Mouse (Mus musculus) lung, adult 10 weeks (tissue): ENCODE results near the gene Adgrf3. TPM values are rescaled to one million over a fixed set of nuclear protein-coding genes. Genes with fewer than 3 reads are reported as not detected.

Experiments
- polyA plus RNA-seq: library from polyadenylated mRNA; stranded (reverse); fragments of 350-450 nt; fragmentation: Illumina TruSeq; extraction: RNeasy Lipid Tissue Mini Kit (QIAGEN cat#74804); gene quantifications from one replicate; pipeline ENCODE4 v1.2.3, GENCODE M21; 2014; ENCODE audit warnings: low read depth, low replicate concordance; ENCODE audit not compliant: insufficient read depth

Gene Adgrf3
- polyA plus RNA-seq, result 0.07 TPM

DNA sequence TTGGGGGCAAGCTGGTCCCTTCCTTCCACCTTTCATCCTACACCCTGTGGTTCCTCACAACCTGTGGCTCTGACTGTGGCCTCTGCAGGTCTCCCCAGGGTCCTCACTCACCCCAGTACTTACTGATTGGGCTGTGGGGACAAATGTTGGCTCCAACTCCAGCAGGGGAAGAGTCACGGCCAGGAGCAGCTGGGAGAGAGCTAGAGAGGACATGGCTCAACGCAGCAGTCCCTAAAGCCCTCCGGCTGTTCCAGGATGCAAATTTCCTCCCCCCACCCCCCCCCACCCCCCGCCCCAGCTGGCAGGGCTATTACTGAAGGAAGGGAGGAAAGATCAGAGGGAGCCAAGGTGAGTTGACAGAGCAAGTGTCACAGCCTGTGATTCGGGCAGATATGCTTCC, at the start of gene Adgrf3:
Gene Adgrf3 (minus strand): TSS at position 230 of the 400 bp plus-strand sequence.

GRCm38 (mm10) chr5:30232271-30232971, 26.9 kb upstream of the Adgrf3 start, which contains the start of gene Selenoi:
Selenoi (plus strand) TSS chr5:30232581.

GRCm38 (mm10) chr5:30154474-30155394, 50.8 kb downstream of the Adgrf3 start, which contains the start of the genes Hadha and Hadhb:
Hadha (minus strand) TSS chr5:30155162.
Hadhb (plus strand) TSS chr5:30155248.

Other genes with a start within 250 kb of the Adgrf3 start
- gene Il6, start 192.6 kb downstream of the Adgrf3 start, polyA plus RNA-seq, result 0.62 TPM
- gene Tyms, start 132.1 kb downstream of the Adgrf3 start, polyA plus RNA-seq, result 11.4 TPM
- not detected for gene Garem2, start 100.6 kb downstream of the Adgrf3 start, polyA plus RNA-seq
- not detected for gene 3110082J24Rik, start 99.6 kb downstream of the Adgrf3 start, polyA plus RNA-seq
- gene Hadha, start 50.6 kb downstream of the Adgrf3 start, polyA plus RNA-seq, result 50.0 TPM
- gene Hadhb, start 50.5 kb downstream of the Adgrf3 start, polyA plus RNA-seq, result 97.1 TPM
- gene Selenoi, start 26.9 kb upstream of the Adgrf3 start, polyA plus RNA-seq, result 5.5 TPM
- 8.8 TPM for gene Drc1, start 75.7 kb upstream of the Adgrf3 start, polyA plus RNA-seq